ENCODE assay signal across 24 mouse cellular contexts in genomic region chr2:128719380-128719779, GRCm38 (mm10). TPM values are rescaled to one million over a fixed set of nuclear protein-coding genes. Genes with fewer than 3 reads are reported as not detected.
DNase-seq lines count a peak whose midpoint lies in the region; ATAC-seq and TF ChIP-seq lines count a peak whose summit lies in the region.
"Had no signal": no experiment of that assay in that cellular context is flagged by ENCODE, and none has a peak within 500 bp of the region (broad histone marks: within the 10 kb centered on the region; RNA-seq: fewer than 3 reads in every experiment).

No protein-coding gene starts in this region.

- H3K27me3 ChIP-seq in liver, adult 2 months (ENCODE audit: control insufficient read depth, insufficient read depth, low read length) = no peaks in the 10 kb centered on the region
- no peaks in the 10 kb centered on the region for H3K27me3 ChIP-seq in liver, embryonic 11.5 days (replicated peaks; ENCODE audit: control insufficient read depth, insufficient read depth, low read length)
- H3K27me3 ChIP-seq: embryonic facial prominence, embryonic 13.5 days; embryonic facial prominence, embryonic 15.5 days; forebrain, embryonic 12.5 days had no signal

- H3K9ac ChIP-seq in liver, adult 2 months (ENCODE audit: low read depth, low read length) = no peak overlapping the region
- no peak overlapping the region for H3K9ac ChIP-seq in liver, embryonic 11.5 days (ENCODE audit: low read depth, low read length)
- H3K9ac ChIP-seq: embryonic facial prominence, embryonic 13.5 days; embryonic facial prominence, embryonic 15.5 days; forebrain, embryonic 12.5 days had no signal

- ATAC-seq in liver, embryonic 11.5 days (replicated peaks; ENCODE audit: low FRiP score) = no peak
- 0 out of 2 replicates have a peak, but pooled peaks have one; percentile 22 for ATAC-seq in granulocyte monocyte progenitor cell, adult 5-6 weeks (replicated peaks; ENCODE audit: poor library complexity, severe bottlenecking)
- ATAC-seq: forebrain, embryonic 14.5 days; forebrain, embryonic 16.5 days had no signal

- peaks cover 12% of the 10 kb centered on the region for H3K79me2 ChIP-seq in liver, adult 2 months (ENCODE audit: control insufficient read depth, insufficient read depth, low read length)

- H3K4me1 ChIP-seq in liver, adult 2 months (ENCODE audit: control insufficient read depth, insufficient read depth, low read length) = peaks cover 19% of the 10 kb centered on the region
- H3K4me1 ChIP-seq in liver, embryonic 11.5 days (replicated peaks; ENCODE audit: control insufficient read depth, insufficient read depth, low read length) = peaks cover 3% of the 10 kb centered on the region; the same call in 1 of the 2 replicates
- peaks cover 66% of the 10 kb centered on the region for H3K4me1 ChIP-seq in bone marrow macrophage, adult 2 months (ENCODE audit: control insufficient read depth, insufficient read depth, low read length)

- no peak overlapping the region for H3K4me3 ChIP-seq in liver, adult 2 months (ENCODE audit: insufficient read depth, low read depth, low read length)
- H3K4me3 ChIP-seq in liver, embryonic 11.5 days (ENCODE audit: low read depth, low read length) = no peak overlapping the region
- no peak overlapping the region for H3K4me3 ChIP-seq in bone marrow macrophage, adult 2 months (ENCODE audit: insufficient read depth, low read length)
- H3K4me3 ChIP-seq: embryonic facial prominence, embryonic 13.5 days; embryonic facial prominence, embryonic 15.5 days; erythroblast, embryonic 14.5 days; forebrain, embryonic 10.5 days; forebrain, embryonic 12.5 days had no signal

- H3K4me2 ChIP-seq in liver, embryonic 11.5 days = no peak overlapping the region
- H3K4me2 ChIP-seq: embryonic facial prominence, embryonic 13.5 days; embryonic facial prominence, embryonic 15.5 days; forebrain, embryonic 12.5 days had no signal

- 92% methylated on average over 2 of the region's 2 CpGs for WGBS in liver, adult 2 months
- 86% methylated on average over 2 of the region's 2 CpGs for WGBS in liver, embryonic 11.5 days

- no peaks in the 10 kb centered on the region for H3K36me3 ChIP-seq in liver, adult 2 months (ENCODE audit: control insufficient read depth, insufficient read depth, low read length)
- H3K36me3 ChIP-seq in liver, embryonic 11.5 days (ENCODE audit: control insufficient read depth, insufficient read depth, low read length) = no peaks in the 10 kb centered on the region
- H3K36me3 ChIP-seq: forebrain, embryonic 10.5 days; forebrain, embryonic 12.5 days had no signal

- peak; percentile 41 for DNase-seq in liver, adult 2 months (ENCODE audit: extremely low read depth, low read depth, low spot score)
- no peak for DNase-seq in liver, embryonic 11.5 days (ENCODE audit: low spot score)
- DNase-seq in thymus, postnatal 4 days = no peak
- no peak for DNase-seq in adrenal gland, postnatal 36 days
- DNase-seq: adrenal gland, adult 2 months; adrenal gland, postnatal 10 days; adrenal gland, postnatal 25 days; cerebellum, adult 11 months; cerebellum, adult 18-20 months; cerebellum, adult 8-10 months; cerebellum, adult 9-11 months; cerebellum, postnatal 14 days; cerebellum, postnatal 36 days; embryo, embryonic 11 days had no signal

- TF ChIP-seq CTCF in liver, adult 2 months (IDR thresholded peaks at IDR 0.05; ENCODE audit: low read depth, low read length) = no peak
- TF ChIP-seq CTCF in bone marrow macrophage, adult 2 months (IDR thresholded peaks at IDR 0.05; ENCODE audit: low read depth, low read length) = no peak

- TF ChIP-seq POLR2A in liver, adult 2 months (IDR thresholded peaks at IDR 0.05; ENCODE audit: extremely low read depth, insufficient read depth, low read length) = no peak
- TF ChIP-seq POLR2A in bone marrow macrophage, adult 2 months (IDR thresholded peaks at IDR 0.05; ENCODE audit: borderline replicate concordance, low read depth, low read length) = no peak

- H3K27ac ChIP-seq in liver, adult 2 months (replicated peaks; ENCODE audit: insufficient read depth, low read depth, low read length) = no peak overlapping the region
- no peak overlapping the region for H3K27ac ChIP-seq in liver, embryonic 11.5 days (ENCODE audit: low read depth, low read length)
- peak overlapping the region; percentile 97 for H3K27ac ChIP-seq in bone marrow macrophage, adult 2 months (ENCODE audit: insufficient read depth, low read depth, low read length)
- H3K27ac ChIP-seq: embryonic facial prominence, embryonic 13.5 days; embryonic facial prominence, embryonic 15.5 days; forebrain, embryonic 10.5 days; forebrain, embryonic 12.5 days had no signal

- H3K9me3 ChIP-seq in liver, embryonic 11.5 days (ENCODE audit: control insufficient read depth, low read length) = peaks cover 5% of the 10 kb centered on the region
- H3K9me3 ChIP-seq: embryonic facial prominence, embryonic 13.5 days; embryonic facial prominence, embryonic 15.5 days; forebrain, embryonic 12.5 days had no signal

RNA-seq across cellular contexts. Expression of gene Mertk, which starts 20.6 kb away (rescaled TPM):
- 16.5 and 17.0 TPM in 2 replicates for total RNA-seq in liver, adult 2 months (2014; rRNA removed)
- polyA plus RNA-seq in liver, adult 2 months (2012; rRNA removed) = 3.0 and 3.8 TPM in 2 replicates
- polyA plus RNA-seq in liver, embryonic 11.5 days (2014; fragmentation: Nextera tagmentation; extraction: Ambion mirVana) = 4.9 and 6.6 TPM in 2 replicates
- 52.5 and 53.2 TPM in 2 replicates for polyA plus RNA-seq in bone marrow macrophage, adult 2 months (2012; ENCODE audit: insufficient read depth, insufficient read length, missing spikeins)
- total RNA-seq in granulocyte monocyte progenitor cell, adult 5-6 weeks (2014; fragmentation: Nextera tagmentation) = not detected in 2 replicates
- total RNA-seq in granulocyte monocyte progenitor cell, adult 5-6 weeks (2017) = not detected in 2 replicates
- 10 to 100 TPM in 1 of 2 experiments, 1 to 10 TPM in 1; 9.1 to 15.4 TPM for total RNA-seq in adrenal gland, postnatal 36 days (2021)
- total RNA-seq: MEL had no signal

RNA-seq across cellular contexts. Expression of gene Anapc1, which starts 32.2 kb away (rescaled TPM):
- total RNA-seq in liver, adult 2 months (2014; rRNA removed) = 33.0 and 42.8 TPM in 2 replicates
- 18.4 and 22.3 TPM in 2 replicates for polyA plus RNA-seq in liver, adult 2 months (2012; rRNA removed)
- 88.6 and 98.9 TPM in 2 replicates for polyA plus RNA-seq in liver, embryonic 11.5 days (2014; fragmentation: Nextera tagmentation; extraction: Ambion mirVana)
- 57.0 and 61.1 TPM in 2 replicates for polyA plus RNA-seq in bone marrow macrophage, adult 2 months (2012; ENCODE audit: insufficient read depth, insufficient read length, missing spikeins)
- 101 and 130 TPM in 2 replicates for total RNA-seq in granulocyte monocyte progenitor cell, adult 5-6 weeks (2014; fragmentation: Nextera tagmentation)
- total RNA-seq in granulocyte monocyte progenitor cell, adult 5-6 weeks (2017) = 111 and 148 TPM in 2 replicates
- total RNA-seq in adrenal gland, postnatal 36 days (2021) = 10 to 100 TPM; 69.7 to 75.5 TPM

Comparison
In these comparisons a context has a peak if more than half of its experiments do, and no peak if none do; other contexts are left out.
1. RNA of gene Mertk, which starts 20.6 kb away (total RNA-seq): 16.5 to 17.0 TPM in liver, adult 2 months and 9.1 to 15.4 TPM in adrenal gland, postnatal 36 days; not detected in granulocyte monocyte progenitor cell, adult 5-6 weeks; every median in the first group is over 10 times any median in the second.